Mouse (Mus musculus) gastrocnemius, postnatal 25 days (tissue): ENCODE measurements at regions not wholly inside any gene's neighbourhood (a gene's known extent, or its start where the extent isn't known, plus 50 kb on each side); places are given as distances from the start of the nearest gene placed in this dataset.

ENCODE experiments used
- DNase-seq: peaks from one replicate; pipeline ENCODE4 v3.0.0; 2022

DNA sequence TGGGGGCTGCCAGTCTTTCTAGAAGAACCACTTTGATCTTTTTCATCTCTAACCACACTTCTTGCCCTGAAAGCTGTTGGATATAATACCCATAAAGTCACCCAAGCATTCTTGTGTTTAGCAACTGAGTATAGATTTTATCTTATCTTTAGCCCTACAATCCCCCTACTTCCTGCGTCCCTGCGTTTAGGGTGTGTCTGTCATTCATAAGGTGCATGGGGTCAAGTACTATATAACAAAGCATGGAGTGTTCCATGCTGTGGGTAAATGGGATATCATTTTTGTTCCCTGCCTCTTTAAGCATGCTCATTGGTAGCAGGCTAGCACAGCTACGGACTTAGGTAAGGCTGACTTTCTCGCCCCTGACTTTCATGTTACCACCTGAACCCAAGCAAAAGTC is 122.5 kb upstream of the Twist2 start:
- DNase-seq = no peak

DNA sequence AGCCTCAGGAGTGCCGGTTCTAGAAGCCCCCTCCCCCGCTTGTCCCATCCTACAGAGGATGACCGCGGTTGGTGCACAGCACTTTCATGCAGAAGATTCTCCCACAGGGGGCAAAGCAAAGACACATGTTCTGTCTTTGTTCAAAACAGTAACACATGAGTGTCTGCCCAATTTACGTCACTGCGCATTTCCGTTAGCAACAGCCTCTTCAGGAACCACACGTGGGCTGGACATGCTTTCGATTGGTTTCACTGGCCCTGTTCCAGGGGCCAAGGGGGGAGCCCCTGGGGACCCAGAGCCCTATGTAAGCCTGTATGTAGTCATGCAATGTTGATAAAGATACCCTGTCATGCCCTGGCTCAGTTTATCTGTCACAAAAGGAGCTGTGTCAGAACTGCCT is 116.2 kb upstream of the Twist2 start:
- no peak for DNase-seq

DNA sequence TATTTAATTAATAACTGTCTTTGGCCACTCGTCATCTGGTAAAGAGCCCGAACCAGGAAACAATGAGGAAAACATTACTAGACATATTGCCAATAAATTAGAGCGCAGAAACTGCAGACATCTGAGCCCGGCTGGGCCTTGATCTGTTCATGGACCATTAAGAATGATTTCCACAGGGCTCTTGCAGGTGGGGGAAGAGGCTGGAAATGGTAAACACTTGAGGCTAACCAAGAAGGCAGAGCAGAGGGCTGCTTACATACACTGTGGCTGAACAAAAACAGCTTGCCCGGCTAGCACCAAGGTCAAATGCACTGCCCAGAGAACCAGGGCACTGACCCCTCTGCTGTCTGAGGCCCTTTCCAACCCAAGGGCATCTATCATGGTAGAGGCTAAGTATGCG is 115.5 kb upstream of the Twist2 start:
- DNase-seq = no peak

DNA sequence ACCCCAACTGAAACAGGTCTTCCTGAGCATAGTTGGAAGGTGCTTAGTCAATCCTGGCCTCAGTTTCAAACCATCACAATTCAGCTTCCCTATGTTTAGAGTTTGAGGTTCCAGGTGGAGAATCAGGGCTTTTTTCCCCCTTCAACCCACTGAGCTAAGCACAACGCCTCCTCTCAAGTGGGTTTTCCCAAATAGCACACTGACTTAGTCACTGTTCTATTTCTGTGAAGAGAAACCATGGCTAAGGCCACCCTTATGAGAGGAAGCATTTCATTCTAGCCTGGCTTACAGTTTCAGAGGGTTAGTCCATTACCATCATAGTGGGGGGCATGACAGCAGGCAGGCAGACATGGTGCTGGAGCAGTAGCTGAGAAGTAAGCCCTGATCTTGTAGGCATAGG is 109.7 kb upstream of the Twist2 start:
- no peak for DNase-seq

DNA sequence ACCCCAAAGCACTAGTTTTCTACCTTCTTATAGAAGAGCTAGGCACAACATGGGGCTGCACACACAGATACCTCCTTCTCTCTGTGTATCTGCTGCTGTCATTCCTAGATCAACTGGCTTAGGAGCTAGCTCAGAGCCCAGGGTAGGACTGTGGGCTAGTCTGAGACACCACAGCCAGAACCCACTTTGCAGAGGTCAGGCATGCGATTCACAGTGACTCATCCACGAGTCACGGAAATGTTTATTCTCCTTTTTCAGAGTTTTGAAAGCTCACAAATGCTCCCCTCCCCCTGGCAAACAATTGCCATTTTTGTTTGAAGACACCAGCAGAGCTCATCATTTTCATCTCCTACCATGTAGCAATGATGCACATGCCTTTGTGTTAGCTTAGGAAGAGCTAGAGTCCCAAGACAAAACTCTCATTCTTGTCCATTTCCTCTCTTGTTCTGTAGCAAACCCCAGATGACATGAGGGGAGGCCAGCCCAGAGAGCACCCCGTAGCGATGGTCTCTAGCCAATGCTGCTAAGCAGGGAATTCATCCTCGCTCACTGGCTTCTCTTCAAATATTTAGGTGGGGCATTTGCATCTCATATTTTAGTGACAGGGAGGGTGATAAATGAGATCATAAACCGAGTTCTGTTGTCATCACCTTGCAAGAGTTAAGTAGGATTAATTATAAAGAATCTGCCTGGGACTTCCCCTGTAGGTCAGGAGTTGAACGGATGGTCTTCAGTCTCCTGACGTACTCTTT is 108.4 kb upstream of the Twist2 start:
- no peak for DNase-seq

DNA sequence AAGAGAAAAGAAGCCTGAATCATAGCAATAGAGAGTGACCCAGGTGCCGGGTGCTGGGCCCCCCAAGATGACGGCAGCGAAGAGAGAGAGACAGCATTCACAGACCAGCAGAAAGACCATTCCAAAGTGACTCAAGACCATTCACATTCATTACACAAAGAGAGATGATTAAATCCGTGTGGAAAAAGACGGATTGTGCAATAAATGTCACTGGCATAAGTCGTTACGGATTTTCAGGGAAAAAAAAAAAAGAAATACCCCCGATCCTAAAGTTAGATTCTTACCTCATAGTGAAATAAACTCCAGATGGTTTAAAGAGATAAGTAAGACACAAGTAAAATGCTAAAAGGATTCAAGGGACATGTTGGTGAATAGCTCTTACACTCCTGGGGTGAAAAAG is 104.2 kb upstream of the Twist2 start:
- DNase-seq = no peak

DNA sequence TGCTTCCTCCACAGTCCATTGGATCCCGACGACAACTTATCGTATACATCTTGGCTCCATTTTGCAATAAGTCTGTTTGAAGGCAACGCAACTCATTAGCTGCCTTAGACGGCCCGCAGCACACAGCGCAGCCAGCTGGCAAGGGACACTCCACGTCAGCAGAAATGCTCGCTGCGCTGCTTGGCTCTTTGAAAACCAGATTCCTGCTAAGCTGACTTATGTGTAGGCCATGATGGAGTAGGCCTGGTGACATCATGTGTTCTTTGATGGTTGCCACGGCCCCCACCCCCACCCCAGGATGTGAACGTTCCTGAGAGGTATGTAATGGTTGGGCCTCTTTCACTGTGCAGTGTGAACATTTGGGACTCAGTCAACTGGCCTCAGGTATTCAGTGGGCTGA is 99.8 kb upstream of the Twist2 start:
- DNase-seq = no peak

DNA sequence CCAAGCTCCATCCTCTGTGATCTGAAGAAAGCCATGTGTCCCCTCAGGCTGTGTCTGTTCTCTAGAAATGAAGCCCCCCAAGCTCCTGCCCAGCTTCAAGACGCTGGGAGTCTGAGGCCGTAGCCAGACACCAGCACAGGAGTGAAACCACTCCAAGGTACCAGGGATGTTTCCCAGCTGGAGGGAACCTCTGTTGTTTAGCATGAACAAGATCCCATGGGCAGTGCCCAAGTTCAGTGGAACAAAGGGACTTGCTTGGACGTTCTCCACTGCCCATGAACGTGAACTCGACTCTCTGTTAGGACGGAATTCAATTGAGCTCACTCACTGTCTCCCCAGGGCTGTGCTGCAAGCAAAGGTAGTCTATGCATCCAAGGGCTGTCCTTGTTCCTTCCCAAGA is 99.2 kb upstream of the Twist2 start:
- no peak for DNase-seq

DNA sequence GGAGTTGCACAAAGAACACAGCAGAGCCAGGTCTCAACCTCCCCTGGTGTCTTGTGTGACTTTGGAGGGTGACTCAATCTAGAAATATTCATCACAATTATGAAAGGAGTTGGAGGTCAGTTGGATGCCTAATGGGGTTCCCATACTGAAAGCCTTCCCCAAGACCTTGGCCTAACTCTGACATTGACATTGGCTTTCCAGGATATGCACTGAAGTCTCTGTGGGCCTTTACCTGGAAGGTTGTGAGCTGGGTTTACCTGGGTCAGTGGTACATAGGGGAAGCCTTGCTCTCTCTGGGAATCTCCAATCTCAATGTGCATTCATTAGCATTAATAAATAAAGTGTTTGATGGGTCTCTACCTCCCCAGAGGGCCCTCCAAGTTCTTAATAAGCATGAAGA is 98.5 kb upstream of the Twist2 start:
- no peak for DNase-seq

DNA sequence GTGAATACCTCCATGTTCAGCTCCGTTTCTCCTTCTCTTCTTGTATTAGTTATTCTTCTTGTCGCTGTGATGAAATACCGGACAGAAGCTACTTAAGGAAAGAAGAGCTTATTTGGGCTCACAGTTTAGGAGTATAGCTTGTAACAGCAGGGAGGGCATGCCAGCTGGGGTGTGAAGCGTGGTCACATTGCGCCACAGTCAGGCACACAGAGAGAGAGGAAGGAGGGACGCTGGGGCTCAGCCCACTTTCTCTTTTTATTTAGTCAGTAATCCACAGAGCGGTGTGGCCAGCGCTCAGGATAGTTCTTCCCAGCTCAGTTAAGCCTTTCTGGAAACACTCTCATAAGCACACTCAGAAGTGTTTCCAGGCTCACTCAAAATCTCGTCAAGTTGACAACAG is 95.8 kb upstream of the Twist2 start:
- no peak for DNase-seq

DNA sequence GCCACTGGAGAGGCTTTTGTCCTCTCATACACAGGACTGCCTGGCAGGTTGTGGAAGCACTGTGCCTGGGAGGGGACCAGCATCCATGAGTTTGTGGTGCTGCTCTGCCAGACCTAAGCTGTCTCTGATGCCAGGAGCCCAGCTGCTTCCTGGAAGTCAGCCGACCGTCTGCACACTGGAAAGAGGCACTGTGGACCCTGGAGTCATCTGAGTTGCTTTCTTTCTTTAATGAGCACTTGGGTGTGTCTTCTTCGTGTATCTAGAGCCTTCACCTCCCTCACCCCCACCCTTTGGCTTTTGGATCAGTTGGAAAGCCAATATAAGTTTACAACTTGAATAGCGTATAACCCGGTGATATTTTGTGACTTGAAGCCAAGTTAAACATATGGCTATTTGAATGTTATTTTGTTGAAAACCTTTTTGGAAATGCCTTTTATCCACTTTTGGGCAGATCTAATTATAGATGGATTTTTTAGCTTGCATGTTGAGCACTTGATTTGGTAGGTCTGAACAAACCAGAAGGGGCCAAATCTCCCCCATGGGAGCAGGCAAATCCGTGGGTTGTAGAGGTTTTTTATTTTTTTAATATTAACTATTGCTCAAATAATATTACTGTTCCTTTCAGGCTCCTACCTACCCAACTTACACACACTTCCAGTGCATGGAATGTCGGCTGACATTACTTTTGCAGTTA is 92.6 kb upstream of the Twist2 start:
- DNase-seq = no peak

DNA sequence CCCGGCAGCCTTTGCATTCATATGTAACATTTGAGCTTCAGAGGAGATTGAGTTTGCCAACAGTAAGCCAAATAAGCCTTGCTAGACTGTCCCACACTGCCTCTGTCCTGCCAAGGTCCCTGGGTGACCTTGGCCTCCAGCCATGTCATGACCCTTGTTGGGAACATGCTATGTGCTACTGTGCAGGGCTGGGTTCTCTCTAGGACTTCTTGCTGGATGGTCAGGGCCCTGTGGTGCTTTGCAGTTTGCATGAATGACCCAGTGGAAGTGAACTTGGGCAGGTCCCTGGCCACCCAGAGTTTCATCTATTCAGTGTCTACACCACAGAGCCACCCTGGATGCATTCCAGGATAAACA is 92.0 kb upstream of the Twist2 start:
- DNase-seq = no peak

DNA sequence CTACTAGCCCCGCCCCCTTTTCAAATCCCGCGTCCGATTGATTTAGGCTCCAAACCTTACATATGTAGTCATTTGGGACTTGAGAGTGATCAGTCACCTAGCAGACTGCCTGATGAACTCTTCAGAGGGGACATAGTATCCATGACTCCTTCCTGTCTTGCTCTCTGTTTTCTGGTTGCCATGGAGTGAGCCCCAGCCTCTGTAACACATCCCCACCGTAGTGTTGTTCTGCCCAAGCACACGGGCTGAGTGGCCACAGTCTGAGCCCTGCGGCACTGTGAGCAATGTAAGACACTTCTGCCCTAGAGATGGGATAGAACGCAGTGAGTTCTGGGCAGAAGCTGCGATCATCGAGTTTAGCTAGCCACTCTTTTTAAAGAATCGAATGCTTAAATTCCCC is 88.1 kb upstream of the Twist2 start:
- DNase-seq = no peak

DNA sequence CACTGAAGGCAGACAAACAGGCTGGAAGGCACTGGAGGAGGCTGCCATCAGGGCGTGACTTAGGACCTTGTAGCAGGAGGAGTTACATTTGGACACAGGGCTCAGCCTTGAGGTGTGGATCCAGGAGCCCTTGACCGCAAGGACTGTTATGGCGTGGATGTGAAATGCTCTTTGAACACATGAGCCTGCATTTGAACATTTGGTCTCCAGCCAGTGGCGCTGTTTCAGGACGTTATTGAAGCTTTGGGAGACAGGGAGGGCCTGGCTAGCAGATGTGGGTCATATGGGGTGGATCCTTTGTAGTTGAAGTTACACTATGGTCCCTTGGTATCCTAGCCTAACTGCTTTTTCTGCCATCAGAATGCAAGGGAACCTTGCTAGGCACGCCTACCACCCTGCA is 87.0 kb upstream of the Twist2 start:
- DNase-seq = no peak

DNA sequence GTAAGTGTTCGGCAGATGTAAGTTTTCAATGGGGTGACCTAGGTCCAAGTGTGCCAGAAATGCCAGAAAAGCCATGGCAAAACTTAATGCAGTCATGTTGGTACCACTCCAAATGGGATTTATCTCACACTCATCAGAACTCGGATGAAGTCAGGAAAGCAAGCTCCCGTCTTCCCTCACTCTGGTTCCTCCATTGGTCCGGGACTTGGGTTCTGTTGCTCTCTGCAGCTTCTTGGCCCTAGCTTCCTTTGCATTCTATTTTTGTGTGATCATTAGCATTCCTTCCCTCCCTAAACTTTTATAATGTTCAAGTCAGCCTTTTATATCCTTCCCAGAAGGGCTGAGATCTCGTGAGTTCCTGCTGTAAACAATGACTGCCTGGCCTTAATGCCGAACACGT is 85.9 kb upstream of the Twist2 start:
- no peak for DNase-seq

DNA sequence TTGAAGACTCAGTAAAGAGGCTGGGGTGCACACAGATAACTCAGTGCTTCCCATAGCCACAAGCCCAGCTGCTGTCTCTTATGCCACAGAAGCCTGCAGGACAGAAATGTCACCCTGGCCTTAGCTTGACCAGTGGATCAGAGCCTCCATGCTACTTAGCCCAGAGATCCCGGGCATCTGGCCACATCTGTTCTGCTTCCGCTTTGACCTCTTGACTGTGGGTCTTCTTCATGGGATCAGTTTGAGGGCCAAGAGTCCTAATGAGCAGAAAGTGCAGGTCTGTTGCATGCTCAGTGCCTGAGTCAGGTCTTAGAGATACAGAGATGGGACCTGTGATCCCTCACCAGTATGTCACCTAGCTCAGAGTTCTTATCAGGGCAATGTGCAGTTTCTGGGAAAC is 85.5 kb upstream of the Twist2 start:
- no peak for DNase-seq

DNA sequence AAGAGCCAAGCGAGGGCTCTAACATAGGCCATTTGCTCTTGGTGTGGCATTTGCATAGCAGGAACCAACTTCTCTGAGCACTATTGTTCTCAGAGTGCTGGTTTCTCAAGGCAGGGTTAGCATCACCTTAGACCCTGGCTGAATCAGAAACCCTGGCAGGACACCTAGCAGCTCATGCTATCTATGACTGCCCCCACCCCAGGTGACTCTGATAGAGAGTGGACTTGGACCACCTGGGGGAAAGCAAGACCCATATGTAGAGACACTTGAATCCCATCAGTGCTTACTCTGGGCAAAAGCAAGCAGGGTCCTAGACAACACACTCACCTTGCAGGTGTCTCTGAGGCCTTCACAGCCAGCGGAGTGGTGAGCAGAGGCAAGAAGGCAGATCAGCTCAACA is 84.4 kb upstream of the Twist2 start:
- DNase-seq = no peak

DNA sequence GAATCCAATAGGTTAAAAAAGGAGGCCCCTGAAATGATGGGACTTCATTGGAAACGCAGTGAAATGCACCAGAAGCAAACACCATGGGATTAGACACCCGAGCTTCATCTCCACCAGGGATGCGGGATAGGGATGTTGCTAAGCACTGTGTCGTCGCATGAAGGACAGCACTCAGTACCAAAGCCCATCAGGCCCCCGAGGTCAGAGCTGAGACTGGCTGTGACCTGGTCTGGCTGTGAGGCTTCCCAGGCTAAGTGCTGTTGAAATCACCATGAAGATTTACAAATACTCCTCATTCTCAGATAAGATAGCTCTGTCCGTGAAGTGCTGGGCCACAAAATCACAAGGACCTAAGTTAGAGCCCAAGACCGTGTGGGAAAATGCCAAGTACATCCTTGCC is 83.3 kb upstream of the Twist2 start:
- no peak for DNase-seq

DNA sequence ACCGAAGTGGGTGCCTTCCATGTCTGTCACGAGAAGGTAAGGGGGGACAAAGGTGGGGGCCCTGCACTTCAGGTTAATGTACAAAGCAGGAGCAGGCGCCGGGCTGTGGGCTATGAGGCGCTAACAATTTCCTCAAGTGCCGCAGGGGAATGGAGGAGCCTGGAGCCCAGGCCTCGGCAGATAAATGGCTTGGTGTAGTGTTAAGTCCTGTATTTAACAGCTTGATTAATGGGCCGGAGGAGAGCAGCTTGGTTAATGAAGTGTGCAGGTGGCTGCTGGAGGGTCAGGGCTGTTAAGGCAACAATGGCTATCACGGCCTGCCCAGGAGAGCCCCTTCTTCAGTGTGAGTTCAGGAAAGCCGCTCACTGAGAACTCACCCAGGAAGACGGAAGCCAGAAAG is 72.0 kb upstream of the Twist2 start:
- no peak for DNase-seq

DNA sequence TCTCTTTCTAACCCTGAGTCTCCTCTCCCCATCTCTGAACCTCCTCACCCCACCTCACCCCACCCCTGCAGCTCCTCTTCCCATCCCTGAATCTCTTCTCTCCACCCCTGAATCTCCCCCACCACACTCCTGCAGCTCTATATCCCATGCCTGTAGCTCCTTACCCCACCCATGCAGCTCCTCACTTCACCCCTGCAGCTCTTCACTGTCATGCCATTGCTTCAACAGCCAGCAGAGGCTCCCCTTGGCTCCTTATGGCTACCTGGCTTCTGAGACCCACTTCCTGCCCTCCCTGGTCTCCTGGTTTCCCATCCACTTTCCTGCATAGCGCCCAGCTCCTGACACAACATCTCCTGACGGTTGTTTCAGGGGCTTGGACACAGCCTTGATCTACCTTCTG is 71.0 kb upstream of the Twist2 start:
- no peak for DNase-seq

DNA sequence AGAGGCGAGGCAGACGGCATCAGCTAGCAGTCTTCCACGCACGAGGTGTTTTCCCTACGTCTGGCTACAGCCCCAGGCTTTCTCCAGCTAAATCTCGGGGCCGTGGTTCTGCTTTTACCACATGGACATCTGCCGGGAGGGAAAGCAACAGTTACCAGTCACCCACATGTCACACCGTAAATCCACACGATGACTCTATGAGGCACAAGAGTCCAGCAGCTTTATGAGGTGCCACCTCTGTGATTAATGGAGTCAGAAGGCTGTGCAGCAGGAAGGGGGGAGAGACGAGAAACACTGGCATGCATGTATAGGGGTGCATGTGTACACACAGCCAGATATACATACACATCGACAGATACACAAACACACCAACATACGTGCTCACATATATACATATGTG is 69.6 kb upstream of the Twist2 start:
- DNase-seq = no peak

DNA sequence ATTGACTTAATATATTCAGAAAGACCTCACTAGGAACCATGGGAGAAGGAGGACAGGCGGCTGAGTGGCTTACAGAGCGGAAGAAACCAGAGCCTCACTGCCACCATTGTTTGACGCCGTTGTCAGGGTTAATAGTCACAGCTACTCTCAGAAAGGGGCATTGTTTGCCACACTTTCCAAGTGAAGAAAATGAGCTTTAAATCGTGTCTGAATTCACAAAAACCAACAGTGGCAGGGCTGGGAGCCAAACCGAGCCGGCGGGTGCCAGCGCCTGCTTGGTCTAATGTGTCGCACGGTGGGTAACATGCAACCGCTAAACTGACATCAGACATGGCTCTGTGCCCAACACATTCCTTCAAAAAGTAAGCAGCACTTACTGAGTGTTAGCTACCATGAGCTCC is 68.8 kb upstream of the Twist2 start:
- DNase-seq = no peak

DNA sequence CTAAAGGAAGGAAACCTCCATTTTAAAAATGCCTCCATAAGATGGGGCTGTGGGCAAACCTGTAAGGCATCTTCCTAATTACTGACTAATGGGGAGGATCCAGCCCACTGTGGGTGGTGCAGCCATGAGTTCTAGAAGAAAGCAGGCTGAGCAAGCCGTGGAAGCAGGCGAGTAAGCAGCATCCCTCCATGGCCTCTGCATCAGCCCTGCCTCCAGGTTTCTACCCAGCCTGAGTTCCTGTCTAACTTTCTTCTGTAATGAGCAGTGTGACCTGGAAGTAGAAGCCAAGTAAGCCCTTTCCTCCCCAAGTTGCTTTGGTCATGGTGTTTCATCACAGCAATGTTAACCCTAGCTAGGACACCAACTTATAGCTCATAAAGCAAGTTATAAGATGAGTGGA is 66.5 kb upstream of the Twist2 start:
- no peak for DNase-seq

DNA sequence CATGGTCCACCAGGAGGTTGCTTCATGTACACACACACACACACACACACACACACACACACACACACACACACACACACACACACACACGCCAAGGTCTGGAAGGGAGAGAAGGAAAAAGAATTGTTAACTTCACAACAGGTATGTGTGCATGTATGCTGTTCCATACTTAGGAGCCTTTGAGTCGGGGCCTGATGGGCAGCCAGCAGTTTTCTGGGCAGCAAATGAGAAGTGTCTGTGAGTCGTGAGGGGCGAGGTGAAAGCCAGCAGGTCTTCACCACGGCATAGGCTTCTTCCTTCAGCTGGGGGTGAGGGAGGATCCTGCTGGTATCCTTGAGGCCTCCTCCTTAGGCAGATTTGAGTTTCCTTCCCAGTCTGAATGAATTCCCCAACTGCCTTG is 65.8 kb upstream of the Twist2 start:
- DNase-seq = no peak

DNA sequence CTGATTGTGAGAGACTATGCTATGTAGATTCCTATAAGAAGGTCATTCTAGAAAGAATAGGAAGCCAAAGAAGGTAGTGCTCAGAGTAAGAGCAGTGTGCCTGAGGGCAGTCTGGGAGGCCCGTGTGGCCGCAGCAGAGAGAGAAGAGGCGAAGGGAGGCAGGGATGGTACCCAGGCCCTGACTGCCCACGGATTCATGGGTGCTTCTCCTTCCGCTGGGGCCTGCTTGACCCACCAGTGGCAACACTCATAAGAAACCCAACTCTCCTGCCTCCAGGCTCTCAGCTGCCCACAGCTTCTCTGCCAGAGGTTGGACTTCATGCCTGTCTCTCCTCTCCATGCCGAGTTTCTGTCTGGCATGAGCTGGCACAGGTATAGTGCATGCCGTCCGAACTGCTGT is 60.6 kb upstream of the Twist2 start:
- DNase-seq = no peak
